Mouse (Mus musculus) midbrain, postnatal 0 days (tissue): Measurements from ENCODE around the gene Enpep. TPM values are rescaled to one million over a fixed set of nuclear protein-coding genes. Genes with fewer than 3 reads are reported as not detected.
A peak's percentile ranks its signal among the peaks of the same experiment; 100 is the strongest.

Experiments used
- ATAC-seq: fragments of 200-750 bp; cut with Nextera tagmentation; 2 replicates; pipeline ENCODE4 v1.8.0; 2017; ENCODE audit warnings: moderate number of reproducible peaks, mild to moderate bottlenecking, moderate TSS enrichment, moderate library complexity; ENCODE audit not compliant: low FRiP score
- DNase-seq: peaks from one replicate; pipeline ENCODE4 v3.0.0-alpha.2; 2015; ENCODE audit warnings: low spot score
- H3K27ac ChIP-seq: fragments of 300-500 bp; sonication (generic); 2 replicates; pipeline ENCODE4 v1.5.1; 2014; ENCODE audit warnings: low read depth, mild to moderate bottlenecking, low read length, mixed read lengths
- H3K27me3 ChIP-seq: fragments of 300-500 bp; sonication (generic); 2 replicates; pipeline ENCODE4 v1.6.1; 2014; ENCODE audit warnings: low read length, control low read depth, mixed read lengths; ENCODE audit not compliant: insufficient read depth
- H3K36me3 ChIP-seq: fragments of 300-500 bp; sonication (generic); 2 replicates; pipeline ENCODE4 v1.6.1; 2014; ENCODE audit warnings: low read length, control low read depth, mixed read lengths; ENCODE audit not compliant: insufficient read depth
- H3K4me1 ChIP-seq: fragments of 300-500 bp; sonication (generic); 2 replicates; pipeline ENCODE4 v1.6.1; 2014; ENCODE audit warnings: mild to moderate bottlenecking, control low read depth, antibody characterized with exemption, low read length, mixed read lengths; ENCODE audit not compliant: insufficient read depth
- H3K4me2 ChIP-seq: fragments of 300-500 bp; sonication (generic); 2 replicates; pipeline ENCODE4 v1.6.1; 2014; ENCODE audit warnings: low read depth, mild to moderate bottlenecking, low read length, mixed read lengths; ENCODE audit not compliant: poor library complexity, severe bottlenecking
- H3K4me3 ChIP-seq: fragments of 300-500 bp; sonication (generic); 2 replicates; pipeline ENCODE4 v1.5.1; 2014; ENCODE audit warnings: low read depth, mild to moderate bottlenecking, low read length, moderate library complexity
- H3K9ac ChIP-seq: fragments of 300-500 bp; sonication (generic); replicated peaks from 2 replicates; pipeline ENCODE4 v1.6.1; 2014; ENCODE audit warnings: mild to moderate bottlenecking, low read length, moderate library complexity, mixed read lengths; ENCODE audit not compliant: poor library complexity, severe bottlenecking
- H3K9me3 ChIP-seq: fragments of 300-500 bp; sonication (generic); 2 replicates; pipeline ENCODE4 v1.6.1; 2016; ENCODE audit warnings: low read length, control low read depth
- CTCF ChIP-seq: IDR thresholded peaks from 2 replicates; pipeline ENCODE4 v1.5.1; 2016; ENCODE audit warnings: antibody characterized with exemption, mild to moderate bottlenecking
- WGBS: fragments of 180-500 bp; shearing (Covaris S2); extraction: QIAGEN DNeasy Blood & Tissue Kit; methylation state at CpG from one replicate; pipeline ENCODE4 v1.1.7; 2014; 5-methylcytosine and 5-hydroxymethylcytosine counted together
- polyA plus RNA-seq: library from polyadenylated mRNA; unstranded; fragments of >200 nt; fragmentation: Nextera tagmentation; extraction: Ambion mirVana; gene quantifications from 2 replicates; pipeline ENCODE4 v1.2.1, GENCODE M21; 2015
- total RNA-seq: library from RNA; depleted of rRNA; stranded (reverse); fragments of >200 nt; gene quantifications from 2 replicates; pipeline ENCODE4 v1.2.3, GENCODE M21; 2014; rRNA removed

Enpep gene
- total RNA-seq (3.0 and 4.1 TPM in 2 replicates), polyA plus RNA-seq (1.9 and 2.3 TPM in 2 replicates)

DNA sequence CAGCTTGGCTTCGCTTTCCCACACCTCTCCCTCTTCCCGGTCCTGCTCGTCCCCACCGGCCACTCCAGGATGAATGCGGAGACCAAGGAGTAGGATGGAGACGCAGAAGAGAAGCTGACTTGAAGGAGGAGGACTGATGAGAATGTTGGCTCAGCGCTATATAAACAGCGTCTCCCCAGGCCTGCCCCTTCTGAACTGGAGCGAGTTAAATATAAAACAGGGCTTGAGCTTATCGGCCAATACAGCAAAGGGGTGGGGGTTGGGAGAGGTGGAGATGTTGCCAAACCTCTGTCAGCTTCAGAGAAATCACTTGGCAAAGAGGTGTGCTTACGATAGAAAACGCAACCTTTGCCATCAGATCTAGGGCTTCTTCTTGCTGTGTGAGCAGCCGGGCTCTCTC, at the start of gene Enpep:
Gene Enpep, minus strand, starts transcription at position 135 of the 400 bp plus-strand sequence.
- peak; percentile 34 for DNase-seq
- Histone ChIP-seq H3K36me3 (no peaks in the 10 kb centered on the region), H3K4me2 (peak within 1 kb of the TSS; percentile 29), H3K27ac (no peak within 1 kb of the TSS), H3K4me3 (0 out of 2 replicates have a peak within 1 kb of the TSS, but pooled peaks have one; percentile 6), H3K27me3 (no peaks in the 10 kb centered on the region), H3K9ac (no peak within 1 kb of the TSS), H3K9me3 (no peaks in the 10 kb centered on the region), H3K4me1 (no peaks in the 10 kb centered on the region)
- 65% methylated on average over 13 of the region's 13 CpGs for WGBS
- no peak for ATAC-seq
- TF ChIP-seq CTCF, result no peak

- H3K36me3 ChIP-seq, result no peaks in the 10 kb centered on the region
- H3K4me3 ChIP-seq, result no peak overlapping the region
- no peak for TF ChIP-seq CTCF
- DNase-seq, result no peak
- ATAC-seq, result no peak
- no peak overlapping the region for H3K4me2 ChIP-seq
- H3K9ac ChIP-seq, result no peak overlapping the region
- H3K9me3 ChIP-seq, result no peaks in the 10 kb centered on the region
- 87% methylated on average over 3 of the region's 3 CpGs for WGBS
- no peaks in the 10 kb centered on the region for H3K27me3 ChIP-seq
- no peak overlapping the region for H3K27ac ChIP-seq
- H3K4me1 ChIP-seq, result no peaks in the 10 kb centered on the region
These were observed 46.6 kb upstream of the Enpep start for GRCm38 (mm10) chr3:129379109-129379508.

- 92% methylated on average over 3 of the region's 3 CpGs for WGBS
- DNase-seq, result no peak
- H3K4me3 ChIP-seq, result no peak overlapping the region
- no peak overlapping the region for H3K9ac ChIP-seq
- no peak for TF ChIP-seq CTCF
- H3K9me3 ChIP-seq, result no peaks in the 10 kb centered on the region
- H3K36me3 ChIP-seq, result no peaks in the 10 kb centered on the region
- H3K4me2 ChIP-seq, result no peak overlapping the region
- H3K27me3 ChIP-seq, result no peaks in the 10 kb centered on the region
- H3K27ac ChIP-seq, result no peak overlapping the region
- no peak for ATAC-seq
- no peaks in the 10 kb centered on the region for H3K4me1 ChIP-seq
These were observed 42.6 kb upstream of the Enpep start for GRCm38 (mm10) chr3:129375087-129375486.

- Histone ChIP-seq H3K4me1 (no peaks in the 10 kb centered on the region), H3K4me2 (no peak overlapping the region), H3K9me3 (no peaks in the 10 kb centered on the region), H3K27ac (no peak overlapping the region), H3K27me3 (no peaks in the 10 kb centered on the region), H3K36me3 (no peaks in the 10 kb centered on the region), H3K9ac (no peak overlapping the region), H3K4me3 (no peak overlapping the region)
- TF ChIP-seq CTCF, result no peak
- ATAC-seq (no peak), DNase-seq (no peak)
- WGBS, result 45% methylated on average over 2 of the region's 2 CpGs
These were observed 40.6 kb upstream of the Enpep start for GRCm38 (mm10) chr3:129373108-129373507.

DNA sequence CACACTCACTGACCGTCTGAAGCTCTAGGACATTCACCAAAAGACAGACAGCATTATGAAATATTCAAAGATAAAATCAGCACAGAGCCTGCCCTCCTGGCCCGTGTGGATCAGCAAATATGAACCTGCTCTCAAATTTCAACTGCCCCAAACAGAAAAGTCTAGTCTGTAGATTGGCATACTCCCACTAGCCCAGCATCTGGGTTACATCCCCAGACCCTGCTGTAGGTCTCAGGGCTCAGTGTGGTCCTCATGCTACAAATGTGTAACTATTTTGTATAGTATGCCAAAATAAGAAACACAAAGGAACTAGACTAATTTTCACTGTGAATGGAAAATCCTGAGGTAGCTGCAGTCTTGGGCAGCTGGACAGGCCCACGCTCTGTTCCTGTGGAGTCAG, 37.0 kb upstream of the Enpep start:
- H3K4me3 ChIP-seq, result no peak overlapping the region
- no peak overlapping the region for H3K4me2 ChIP-seq
- H3K36me3 ChIP-seq, result no peaks in the 10 kb centered on the region
- no peaks in the 10 kb centered on the region for H3K4me1 ChIP-seq
- no peak overlapping the region for H3K27ac ChIP-seq
- 89% methylated on average over 3 of the region's 3 CpGs for WGBS
- H3K9me3 ChIP-seq, result no peaks in the 10 kb centered on the region
- no peak for ATAC-seq
- H3K9ac ChIP-seq, result no peak overlapping the region
- TF ChIP-seq CTCF, result no peak
- no peak for DNase-seq
- H3K27me3 ChIP-seq, result no peaks in the 10 kb centered on the region

- Histone ChIP-seq H3K9me3 (no peaks in the 10 kb centered on the region), H3K9ac (no peak overlapping the region), H3K4me2 (no peak overlapping the region), H3K4me1 (no peaks in the 10 kb centered on the region), H3K36me3 (no peaks in the 10 kb centered on the region), H3K27me3 (no peaks in the 10 kb centered on the region), H3K4me3 (no peak overlapping the region), H3K27ac (no peak overlapping the region)
- DNase-seq (no peak), ATAC-seq (no peak)
- WGBS, result 44% methylated on average over 1 of the region's 1 CpGs
- TF ChIP-seq CTCF, result no peak
These were observed 33.4 kb upstream of the Enpep start for GRCm38 (mm10) chr3:129365919-129366318.
